Mouse (Mus musculus) naive thymus-derived CD4-positive, alpha-beta T cell, adult 2 months (primary cell): Measurements from ENCODE around the gene H2-T24.
A peak's percentile ranks its signal among the peaks of the same experiment; 100 is the strongest.
"Not testable (repeated sequence)": the region's sequence is repeated elsewhere in the genome, so short reads cannot be mapped to it uniquely, and the experiment has no call there.

Experiments
- DNase-seq: peaks from one replicate; pipeline ENCODE4 v3.0.0-alpha.2; 2011; ENCODE audit warnings: low read depth

The H2-T24 gene

DNA sequence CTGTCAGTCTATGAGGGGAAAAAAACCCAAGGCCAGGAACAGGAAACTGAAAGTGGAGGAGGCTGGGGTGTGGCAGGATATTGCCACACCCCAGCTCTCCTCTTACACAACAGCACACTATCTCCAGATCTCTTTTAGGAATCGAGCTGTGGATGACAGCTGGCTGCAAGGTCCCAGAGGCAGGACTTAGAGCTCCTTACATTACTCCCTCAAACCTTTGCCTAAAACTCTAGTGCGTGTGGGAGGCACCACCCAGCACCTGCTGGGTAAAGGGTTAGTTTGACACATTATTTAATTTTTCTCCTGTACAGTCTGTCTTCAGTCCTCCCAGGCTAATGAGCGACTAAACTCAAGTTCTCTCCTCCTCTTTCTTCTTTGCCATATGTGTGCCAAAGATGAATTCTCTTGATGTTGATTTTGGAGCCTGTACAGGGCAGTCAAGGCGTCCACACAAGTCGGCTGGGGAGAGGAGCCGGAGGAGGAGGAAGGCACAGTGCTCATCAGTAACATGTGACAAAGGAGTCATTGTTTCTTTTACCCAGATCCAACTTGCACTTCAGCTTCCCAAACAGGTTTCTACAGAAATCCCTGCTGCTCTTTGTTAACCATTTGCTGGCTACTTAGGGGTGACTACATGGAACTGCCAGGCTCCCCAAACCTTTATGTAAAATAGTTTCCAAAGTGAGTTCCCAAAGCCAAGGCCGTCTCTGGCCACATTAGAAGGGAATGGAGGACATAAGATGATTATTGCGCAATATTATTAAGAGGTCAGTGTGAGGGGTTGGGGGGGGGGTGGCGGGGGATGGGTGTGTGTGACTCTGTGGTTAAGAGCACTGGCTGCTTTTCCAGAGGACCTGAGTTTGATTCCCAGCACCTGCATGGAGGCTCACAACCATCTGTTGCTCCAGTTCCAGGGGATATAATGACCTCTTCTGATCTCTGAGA lies 3.6 kb upstream of the H2-T24 start:
- peak; percentile 63 for DNase-seq

- DNase-seq: no peak
These were observed 2.6 kb upstream of the H2-T24 start for GRCm38 (mm10) chr17:36022922-36023321.

GRCm38 (mm10) chr17:36022098-36022497 lies 1.7 kb upstream of the H2-T24 start:
- no peak for DNase-seq

- DNase-seq: no peak
These were observed 949 bp upstream of the H2-T24 start for GRCm38 (mm10) chr17:36021309-36021708.

DNA sequence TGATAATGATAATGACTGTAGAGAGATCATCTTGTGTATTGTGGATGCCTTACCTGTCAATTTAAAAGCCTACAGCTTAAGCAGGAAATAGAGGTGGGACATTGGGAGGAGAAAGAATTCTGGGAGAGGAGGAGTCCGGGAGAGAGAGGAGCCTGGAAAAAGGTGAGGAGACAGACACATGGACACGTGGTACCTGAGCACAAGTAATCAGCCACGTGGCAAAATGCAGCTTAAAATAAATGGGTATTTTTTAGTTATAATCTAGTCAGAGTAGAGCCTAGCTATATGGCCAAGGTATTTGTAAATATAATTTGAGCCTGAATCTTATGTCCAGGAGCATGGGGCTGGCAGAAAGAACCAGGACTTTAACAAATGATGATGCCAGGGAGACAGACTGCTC lies 841 bp downstream of the H2-T24 start:
- no peak for DNase-seq

DNA sequence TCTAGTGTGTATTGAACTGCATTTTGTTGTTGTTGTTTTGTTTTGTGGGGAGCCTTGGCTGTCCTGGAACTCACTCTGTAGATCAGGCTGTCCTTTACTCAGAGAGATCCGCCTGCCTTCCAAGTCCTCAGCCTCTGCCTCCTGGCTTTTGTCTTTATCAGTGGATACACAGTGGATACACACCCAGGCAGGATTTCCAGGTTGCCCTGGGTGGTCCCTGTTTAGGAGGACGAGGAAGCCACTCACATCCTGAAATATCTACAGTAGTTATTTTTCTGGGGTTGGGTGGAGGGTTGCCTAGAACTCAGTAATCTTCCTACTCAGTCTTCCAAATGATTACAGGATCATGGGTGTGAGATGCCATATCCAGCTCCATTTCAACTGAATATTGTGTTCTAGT lies 1.4 kb downstream of the H2-T24 start:
- no peak for DNase-seq

DNA sequence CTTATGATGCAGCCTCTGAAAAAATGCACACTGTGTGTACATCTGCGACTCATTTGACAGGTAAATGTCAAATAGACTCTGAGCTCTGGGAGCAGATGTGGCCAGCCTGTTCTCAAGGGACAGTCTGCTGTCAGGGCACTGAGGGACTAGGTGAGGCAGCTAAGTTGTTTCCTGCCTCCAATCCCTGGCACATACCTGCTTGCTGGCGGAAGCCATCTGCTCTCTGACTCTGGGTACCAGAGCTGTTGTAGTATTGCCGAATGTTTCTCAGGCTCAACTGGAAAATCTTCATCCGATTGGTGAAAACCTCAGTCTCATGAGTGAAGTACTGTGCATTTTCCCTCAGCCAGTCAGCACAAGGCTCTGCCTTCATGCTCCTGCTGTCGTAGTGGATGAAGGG lies 3.3 kb downstream of the H2-T24 start:
- no peak for DNase-seq

DNA sequence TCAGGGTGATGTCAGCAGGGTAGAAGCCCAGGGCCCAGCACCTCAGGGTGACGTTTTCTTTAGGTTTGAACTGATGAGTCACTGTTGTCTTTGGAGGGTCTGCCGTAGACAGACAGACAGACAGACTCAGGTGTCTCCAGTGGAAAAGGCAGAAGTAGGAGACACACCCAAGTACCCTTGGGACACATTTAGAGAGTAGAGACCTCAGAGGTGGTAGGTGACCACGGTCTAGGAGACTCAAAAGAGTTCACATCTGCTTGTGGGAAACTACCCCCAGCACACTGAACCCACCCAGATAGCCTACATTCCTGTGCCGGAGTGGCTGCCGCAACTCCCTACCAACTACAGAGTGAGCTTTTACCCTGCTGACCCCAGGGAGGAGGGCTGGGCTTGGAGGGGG lies 5.4 kb downstream of the H2-T24 start:
- DNase-seq: no peak

- DNase-seq: not testable (repeated sequence)
These were observed 16.0 kb downstream of the H2-T24 start for GRCm38 (mm10) chr17:36004409-36004808.

GRCm38 (mm10) chr17:36003331-36003730 lies 17.0 kb downstream of the H2-T24 start:
- DNase-seq: no peak

DNA sequence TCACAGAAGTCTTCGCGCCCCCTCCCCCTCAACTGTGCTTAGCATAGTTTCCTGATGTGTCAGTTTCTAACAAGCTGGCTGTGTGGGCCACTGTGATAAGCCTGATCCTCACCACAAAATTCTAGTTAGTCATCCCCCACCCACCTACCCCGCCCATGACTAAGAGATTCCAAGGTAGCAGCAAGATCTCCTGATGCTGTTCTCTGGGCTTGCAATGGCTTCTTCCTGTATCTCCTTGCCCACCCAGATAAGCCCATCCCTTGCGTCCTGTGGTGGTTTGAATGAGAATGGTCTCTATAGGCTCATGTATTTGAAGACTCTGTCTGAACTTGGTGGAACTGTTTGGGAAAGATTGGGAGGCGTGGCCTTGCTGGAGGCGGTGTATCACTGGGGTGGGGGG lies 18.4 kb downstream of the H2-T24 start:
- DNase-seq: peak; percentile 61

GRCm38 (mm10) chr17:36001121-36001897 lies 19.1 kb downstream of the H2-T24 start:
- peak; percentile 74 for DNase-seq

DNA sequence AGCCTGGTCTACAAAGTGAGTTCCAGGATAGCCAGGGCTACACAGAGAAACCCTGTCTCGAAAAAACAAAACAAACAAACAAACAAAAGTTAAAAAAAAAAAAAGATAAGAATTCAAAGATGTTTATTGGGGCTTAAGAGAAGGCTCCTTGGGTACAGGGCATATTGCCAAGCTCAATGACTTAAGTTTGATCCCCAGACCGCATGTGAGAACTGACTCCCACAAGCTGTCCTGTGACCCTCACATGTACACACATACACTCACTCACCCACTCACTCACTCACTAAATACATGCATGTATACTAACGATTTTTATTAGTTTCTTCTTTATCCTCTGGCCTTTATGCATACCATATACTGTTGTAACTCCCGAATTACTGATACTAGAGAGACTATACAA lies 20.0 kb downstream of the H2-T24 start:
- peak; percentile 25 for DNase-seq

- DNase-seq: peak; percentile 94
These were observed 21.0 kb downstream of the H2-T24 start for GRCm38 (mm10) chr17:35999356-35999755.

DNA sequence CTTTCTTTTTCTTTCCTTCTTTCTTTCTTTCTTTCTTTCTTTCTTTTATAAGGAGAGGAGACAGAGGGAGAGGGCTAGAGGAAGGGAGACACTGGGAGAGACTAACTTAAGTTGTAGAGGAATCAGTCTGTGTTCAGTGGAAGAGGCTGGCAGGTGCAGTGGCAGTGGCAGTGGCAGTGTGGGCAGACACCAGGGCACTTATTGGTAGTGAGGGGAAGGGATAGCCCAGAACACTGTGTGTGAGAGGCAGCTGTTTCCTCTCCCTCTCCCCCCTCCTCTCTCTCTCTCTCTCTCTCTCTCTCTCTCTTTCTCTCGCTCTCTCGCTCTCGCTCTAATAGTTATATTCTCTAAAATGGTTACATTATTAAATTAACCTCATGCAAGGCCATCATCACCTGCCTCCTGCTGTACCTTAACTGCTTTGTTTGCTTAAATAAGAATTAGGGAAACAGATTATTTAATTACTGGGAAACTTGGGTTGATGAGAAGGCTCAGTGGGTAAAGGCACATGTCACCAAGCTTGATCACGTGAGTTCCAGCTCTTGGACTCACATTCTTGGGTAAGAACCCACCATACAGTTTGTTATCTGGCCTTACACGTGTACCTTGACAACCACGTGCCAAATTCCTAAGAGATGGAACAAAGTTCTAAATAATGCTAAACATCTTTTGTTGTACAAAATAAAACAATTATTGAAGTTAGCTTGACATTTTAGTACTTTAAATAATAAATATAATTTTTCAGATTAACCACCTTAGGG lies 21.6 kb downstream of the H2-T24 start:
- DNase-seq: peak; percentile 61

- DNase-seq: peak; percentile 77
These were observed 22.4 kb downstream of the H2-T24 start for GRCm38 (mm10) chr17:35997713-35998510.

GRCm38 (mm10) chr17:35996949-35997348 lies 23.4 kb downstream of the H2-T24 start:
- DNase-seq: peak; percentile 100

GRCm38 (mm10) chr17:35994879-35995240 lies 25.5 kb downstream of the H2-T24 start:
- peak; percentile 48 for DNase-seq

DNA sequence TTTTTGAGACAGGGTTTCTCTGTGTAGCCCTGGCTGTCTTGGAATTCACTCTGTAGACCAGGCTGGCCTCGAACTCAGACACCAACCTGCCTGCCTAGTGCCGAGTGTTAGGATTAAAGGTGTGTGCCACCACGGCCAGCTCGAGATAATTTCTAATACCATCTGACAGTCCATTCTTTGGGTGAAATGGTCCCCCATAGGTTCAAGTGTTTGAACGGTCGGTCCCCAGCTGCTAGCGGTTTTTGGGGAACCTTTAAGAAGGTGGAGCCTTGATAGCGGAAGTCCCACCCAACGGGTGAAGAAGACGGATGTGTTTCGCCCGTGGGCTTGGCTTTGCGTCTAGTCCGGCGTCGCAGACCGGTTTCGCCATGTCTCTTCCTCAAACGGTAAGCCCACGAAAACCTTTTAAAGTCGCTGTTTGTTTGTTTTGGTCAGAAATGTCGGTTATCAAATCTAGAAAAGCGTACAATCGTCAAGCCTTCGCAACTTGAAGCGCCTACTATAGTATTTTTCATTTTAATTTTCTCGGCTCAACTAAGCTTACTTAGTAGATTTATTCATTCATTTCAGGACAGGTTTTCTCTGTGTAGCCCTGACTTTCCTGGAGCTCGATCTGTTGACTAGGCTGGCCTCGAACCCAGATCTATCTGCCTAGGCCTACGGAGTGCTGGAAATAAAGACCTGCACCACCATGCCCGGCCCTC lies 26.0 kb downstream of the H2-T24 start:
- DNase-seq: peak; percentile 78

DNA sequence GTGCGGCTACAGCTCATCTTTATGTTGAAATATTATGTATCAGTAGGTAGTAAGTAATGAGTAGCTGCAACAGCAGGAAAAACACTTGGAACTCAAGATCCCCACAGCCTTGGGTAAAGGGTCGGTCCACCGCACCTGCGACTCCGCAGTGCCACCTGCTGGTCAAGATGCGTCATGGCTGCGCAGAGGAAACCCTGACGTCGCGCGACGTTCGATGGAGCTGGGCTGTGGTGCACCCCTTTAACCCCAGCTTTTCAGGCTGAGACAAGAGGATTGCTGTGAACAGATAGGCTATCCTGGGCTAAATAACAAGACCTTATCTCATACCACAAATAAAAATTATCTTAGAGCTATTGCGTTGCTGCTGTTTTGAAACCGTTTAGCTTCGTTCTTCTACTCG lies 26.7 kb downstream of the H2-T24 start:
- DNase-seq: peak; percentile 95

GRCm38 (mm10) chr17:35991781-35992180 lies 28.6 kb downstream of the H2-T24 start:
- no peak for DNase-seq
